Mouse (Mus musculus): Measurements from ENCODE around the gene Cavin4. TPM values are rescaled to one million over a fixed set of nuclear protein-coding genes. Genes with fewer than 3 reads are reported as not detected.
"Not testable (repeated sequence)": the region's sequence is repeated elsewhere in the genome, so short reads cannot be mapped to it uniquely, and the experiment has no call there.

Gene Cavin4
- polyA plus RNA-seq, 1 experiment = 119 TPM

- Histone ChIP-seq H3K79me2 (ENCODE audit: control insufficient read depth, insufficient read depth) (no peaks in the 10 kb centered on the region), H3K4me2 (ENCODE audit: low read depth) (no peak overlapping the region), H3K27me3 (ENCODE audit: control insufficient read depth, insufficient read depth, insufficient read length) (no peaks in the 10 kb centered on the region), H3K4me3 (no peak overlapping the region), H3ac (ENCODE audit: control insufficient read depth, insufficient read length) (no peak overlapping the region), H3K36me3 (ENCODE audit: control insufficient read depth, insufficient read depth) (no peaks in the 10 kb centered on the region)
- TF ChIP-seq POLR2A (IDR thresholded peaks at IDR 0.05; ENCODE audit: insufficient read length, low read depth) (no peak), CEBPB (IDR thresholded peaks at IDR 0.05; ENCODE audit: insufficient read depth, poor library complexity, severe bottlenecking) (no peak), USF1 (IDR thresholded peaks at IDR 0.05; ENCODE audit: low read depth) (no peak), POLR2AphosphoS2 (IDR thresholded peaks at IDR 0.05; ENCODE audit: insufficient read length, low read depth) (no peak), SRF (IDR thresholded peaks at IDR 0.05; ENCODE audit: control insufficient read depth, insufficient read length, low read depth) (no peak), REST (IDR thresholded peaks at IDR 0.05; ENCODE audit: insufficient read depth, insufficient read length) (no peak), MYOD1 (IDR thresholded peaks at IDR 0.05; ENCODE audit: control insufficient read depth in 1 of 3, insufficient read length in 2 of 3, low read depth in 2 of 3) (no peak), MAX (IDR thresholded peaks at IDR 0.05; ENCODE audit: low read depth) (no peak), E2F4 (IDR thresholded peaks at IDR 0.05; ENCODE audit: insufficient read depth) (no peak), TCF3 (IDR thresholded peaks at IDR 0.05; ENCODE audit: insufficient read length, low read depth) (no peak), TCF12 (IDR thresholded peaks at IDR 0.05; ENCODE audit: insufficient read depth, poor library complexity, severe bottlenecking) (no peak), MYOG (IDR thresholded peaks at IDR 0.05; ENCODE audit: control insufficient read depth in 1 of 3, insufficient read depth in 1 of 3, insufficient read length in 2 of 3, low read depth in 2 of 3) (no peak)
Observed at GRCm38 (mm10) chr4:48683126-48683525, 19.8 kb downstream of the Cavin4 start.

- not testable (repeated sequence) for H3K4me2 ChIP-seq (ENCODE audit: low read depth); H3K36me3 ChIP-seq (ENCODE audit: control insufficient read depth, insufficient read depth); H3K4me3 ChIP-seq; H3K27me3 ChIP-seq (ENCODE audit: control insufficient read depth, insufficient read depth, insufficient read length); H3ac ChIP-seq (ENCODE audit: control insufficient read depth, insufficient read length); H3K79me2 ChIP-seq (ENCODE audit: control insufficient read depth, insufficient read depth)
Observed at GRCm38 (mm10) chr4:48683633-48684209, 20.4 kb downstream of the Cavin4 start.

GRCm38 (mm10) chr4:48684593-48685187, 21.4 kb downstream of the Cavin4 start:
- Histone ChIP-seq H3K4me3 (no peak overlapping the region), H3ac (ENCODE audit: control insufficient read depth, insufficient read length) (no peak overlapping the region), H3K79me2 (ENCODE audit: control insufficient read depth, insufficient read depth) (no peaks in the 10 kb centered on the region), H3K27me3 (ENCODE audit: control insufficient read depth, insufficient read depth, insufficient read length) (no peaks in the 10 kb centered on the region), H3K36me3 (ENCODE audit: control insufficient read depth, insufficient read depth) (no peaks in the 10 kb centered on the region), H3K4me2 (ENCODE audit: low read depth) (no peak overlapping the region)
- TF ChIP-seq USF1 (IDR thresholded peaks at IDR 0.05; ENCODE audit: low read depth) (no peak), E2F4 (IDR thresholded peaks at IDR 0.05; ENCODE audit: insufficient read depth) (no peak), MYOD1 (IDR thresholded peaks at IDR 0.05; ENCODE audit: control insufficient read depth in 1 of 3, insufficient read length in 2 of 3, low read depth in 2 of 3) (no peak), MYOG (IDR thresholded peaks at IDR 0.05; ENCODE audit: control insufficient read depth in 1 of 3, insufficient read depth in 1 of 3, insufficient read length in 2 of 3, low read depth in 2 of 3) (no peak), SRF (IDR thresholded peaks at IDR 0.05; ENCODE audit: control insufficient read depth, insufficient read length, low read depth) (no peak), POLR2A (IDR thresholded peaks at IDR 0.05; ENCODE audit: insufficient read length, low read depth) (no peak), TCF12 (IDR thresholded peaks at IDR 0.05; ENCODE audit: insufficient read depth, poor library complexity, severe bottlenecking) (no peak), TCF3 (IDR thresholded peaks at IDR 0.05; ENCODE audit: insufficient read length, low read depth) (no peak), MAX (IDR thresholded peaks at IDR 0.05; ENCODE audit: low read depth) (no peak), CEBPB (IDR thresholded peaks at IDR 0.05; ENCODE audit: insufficient read depth, poor library complexity, severe bottlenecking) (no peak), REST (IDR thresholded peaks at IDR 0.05; ENCODE audit: insufficient read depth, insufficient read length) (no peak), POLR2AphosphoS2 (IDR thresholded peaks at IDR 0.05; ENCODE audit: insufficient read length, low read depth) (no peak)

- no peaks in the 10 kb centered on the region for H3K36me3 ChIP-seq (ENCODE audit: control insufficient read depth, insufficient read depth)
- no peaks in the 10 kb centered on the region for H3K27me3 ChIP-seq (ENCODE audit: control insufficient read depth, insufficient read depth, insufficient read length)
- peak; percentile 31 to 96 (median 68) for TF ChIP-seq MYOD1 (IDR thresholded peaks at IDR 0.05; ENCODE audit: control insufficient read depth in 1 of 3, insufficient read length in 2 of 3, low read depth in 2 of 3)
- no peak for TF ChIP-seq TCF3 (IDR thresholded peaks at IDR 0.05; ENCODE audit: insufficient read length, low read depth)
- H3K79me2 ChIP-seq (ENCODE audit: control insufficient read depth, insufficient read depth) = no peaks in the 10 kb centered on the region
- H3ac ChIP-seq (ENCODE audit: control insufficient read depth, insufficient read length) = no peak overlapping the region
- no peak overlapping the region for H3K4me2 ChIP-seq (ENCODE audit: low read depth)
- H3K4me3 ChIP-seq = no peak overlapping the region
Observed at GRCm38 (mm10) chr4:48688148-48688547, 24.8 kb downstream of the Cavin4 start.

- no peaks in the 10 kb centered on the region for H3K36me3 ChIP-seq (ENCODE audit: control insufficient read depth, insufficient read depth)
- H3K79me2 ChIP-seq (ENCODE audit: control insufficient read depth, insufficient read depth) = no peaks in the 10 kb centered on the region
- H3ac ChIP-seq (ENCODE audit: control insufficient read depth, insufficient read length) = no peak overlapping the region
- TF ChIP-seq POLR2A (IDR thresholded peaks at IDR 0.05; ENCODE audit: insufficient read length, low read depth) = no peak
- TF ChIP-seq TCF3 (IDR thresholded peaks at IDR 0.05; ENCODE audit: insufficient read length, low read depth) = no peak
- no peak for TF ChIP-seq MYOG (IDR thresholded peaks at IDR 0.05; ENCODE audit: control insufficient read depth in 1 of 3, insufficient read depth in 1 of 3, insufficient read length in 2 of 3, low read depth in 2 of 3)
- no peak for TF ChIP-seq CEBPB (IDR thresholded peaks at IDR 0.05; ENCODE audit: insufficient read depth, poor library complexity, severe bottlenecking)
- no peak for TF ChIP-seq REST (IDR thresholded peaks at IDR 0.05; ENCODE audit: insufficient read depth, insufficient read length)
- no peak for TF ChIP-seq SRF (IDR thresholded peaks at IDR 0.05; ENCODE audit: control insufficient read depth, insufficient read length, low read depth)
- TF ChIP-seq MAX (IDR thresholded peaks at IDR 0.05; ENCODE audit: low read depth) = no peak
- TF ChIP-seq MYOD1 (IDR thresholded peaks at IDR 0.05; ENCODE audit: control insufficient read depth in 1 of 3, insufficient read length in 2 of 3, low read depth in 2 of 3) = no peak
- TF ChIP-seq USF1 (IDR thresholded peaks at IDR 0.05; ENCODE audit: low read depth) = no peak
- no peak for TF ChIP-seq TCF12 (IDR thresholded peaks at IDR 0.05; ENCODE audit: insufficient read depth, poor library complexity, severe bottlenecking)
- TF ChIP-seq POLR2AphosphoS2 (IDR thresholded peaks at IDR 0.05; ENCODE audit: insufficient read length, low read depth) = no peak
- no peak for TF ChIP-seq E2F4 (IDR thresholded peaks at IDR 0.05; ENCODE audit: insufficient read depth)
- no peaks in the 10 kb centered on the region for H3K27me3 ChIP-seq (ENCODE audit: control insufficient read depth, insufficient read depth, insufficient read length)
- peak overlapping the region; percentile 40 for H3K4me2 ChIP-seq (ENCODE audit: low read depth)
- no peak overlapping the region for H3K4me3 ChIP-seq
Observed at GRCm38 (mm10) chr4:48690640-48691039, 27.3 kb downstream of the Cavin4 start.

Data from myocyte (in vitro differentiated cells).